Mouse (Mus musculus) cerebellum, postnatal 10 days (tissue): ENCODE results near the gene Sema3c.
A peak's percentile ranks its signal among the peaks of the same experiment; 100 is the strongest.

Source experiments
- DNase-seq, 2 experiments: peaks; one replicate each; pipeline ENCODE4 v3.0.0; 2021; ENCODE audit warnings: mixed read lengths in 2 of 2

Gene Sema3c

DNA sequence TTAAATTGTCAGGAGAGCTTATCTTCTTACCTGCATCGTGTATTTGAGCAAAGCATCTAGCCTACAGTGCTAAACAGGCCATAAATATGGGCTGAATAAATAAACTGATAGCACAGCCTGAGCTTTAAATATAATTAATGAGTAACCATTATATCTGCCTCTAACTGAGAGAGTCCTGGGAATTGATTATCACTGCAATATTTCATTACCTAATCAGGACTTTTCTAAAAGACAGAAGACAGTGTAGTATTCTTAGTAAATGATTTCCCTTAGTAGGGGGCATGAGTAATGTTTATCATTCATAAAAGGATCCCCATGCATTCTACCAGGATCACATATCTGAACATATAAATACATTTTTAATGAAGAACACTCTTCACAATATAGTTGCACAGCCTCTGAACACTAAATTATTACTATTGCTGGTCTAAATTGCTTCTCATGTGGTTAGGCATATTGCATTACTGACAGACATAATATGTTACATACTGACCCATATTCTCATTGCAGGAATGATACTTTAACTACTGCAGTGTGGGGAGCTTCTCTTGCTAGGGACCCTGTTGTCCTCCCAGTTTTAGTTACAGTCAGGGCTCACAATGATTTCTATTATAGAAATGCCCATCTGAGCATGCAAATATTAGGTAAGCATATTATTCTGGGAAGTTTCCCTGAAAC lies 74.9 kb downstream of the Sema3c start:
- no peak for DNase-seq

DNA sequence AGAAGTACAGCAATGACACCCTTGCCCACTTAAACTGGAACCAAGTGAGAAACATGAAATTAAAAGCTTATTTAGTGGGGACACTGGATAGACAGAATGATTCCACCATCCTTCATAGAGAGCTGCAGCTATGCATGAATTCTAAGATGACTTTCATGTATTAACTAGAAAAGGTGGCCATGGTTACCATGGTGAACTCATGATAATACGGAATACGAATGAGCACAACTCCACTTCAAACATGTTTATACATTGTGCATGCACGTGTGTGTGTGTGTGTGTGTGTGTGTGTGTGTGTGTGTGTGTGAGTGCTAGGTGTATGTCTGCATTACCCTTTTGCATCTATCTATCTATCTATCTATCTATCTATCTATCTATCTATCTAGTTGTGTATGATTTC lies 87.1 kb downstream of the Sema3c start:
- no peak for DNase-seq

- no peak for DNase-seq
These were observed 97.3 kb downstream of the Sema3c start for GRCm38 (mm10) chr5:17671356-17671755.

DNA sequence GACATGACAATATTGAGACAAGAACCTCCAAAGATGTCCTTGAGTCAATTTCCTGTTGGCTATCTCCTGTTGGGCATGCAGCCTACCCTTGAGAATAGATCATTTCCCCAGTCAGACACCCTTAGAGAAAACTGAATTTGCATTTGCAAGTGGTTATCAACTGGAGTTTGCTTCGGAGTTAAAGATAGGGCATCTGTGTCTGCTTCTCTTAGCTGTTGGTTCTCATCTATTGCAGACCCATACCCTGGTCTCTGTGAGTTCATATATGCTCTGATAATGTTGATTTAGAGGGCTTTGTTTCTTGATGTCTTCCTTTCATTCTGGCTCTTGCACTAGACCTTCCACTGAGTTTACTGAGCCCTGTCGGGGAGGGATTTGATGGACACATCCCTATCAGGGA lies 106.8 kb downstream of the Sema3c start:
- no peak for DNase-seq

DNA sequence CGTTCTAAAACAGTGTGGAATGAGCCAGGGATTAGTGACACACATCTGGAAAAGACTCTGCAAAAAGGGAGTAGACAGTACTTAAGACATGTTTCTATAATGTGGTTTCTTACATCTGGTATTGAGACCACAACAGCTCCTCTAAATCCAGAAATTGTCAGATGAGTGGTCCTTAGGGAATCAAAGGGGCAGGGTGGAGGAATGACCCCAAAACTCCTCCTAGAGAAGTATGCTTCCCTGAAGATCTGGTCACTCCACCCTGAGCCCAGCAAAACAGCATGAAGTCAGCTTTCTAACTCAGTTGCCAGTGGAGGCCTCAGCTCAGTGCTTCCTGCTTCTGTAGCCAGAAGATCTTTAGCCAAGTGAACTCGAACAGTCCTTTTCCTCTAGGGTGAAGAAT lies 115.0 kb downstream of the Sema3c start:
- DNase-seq = no peak

DNA sequence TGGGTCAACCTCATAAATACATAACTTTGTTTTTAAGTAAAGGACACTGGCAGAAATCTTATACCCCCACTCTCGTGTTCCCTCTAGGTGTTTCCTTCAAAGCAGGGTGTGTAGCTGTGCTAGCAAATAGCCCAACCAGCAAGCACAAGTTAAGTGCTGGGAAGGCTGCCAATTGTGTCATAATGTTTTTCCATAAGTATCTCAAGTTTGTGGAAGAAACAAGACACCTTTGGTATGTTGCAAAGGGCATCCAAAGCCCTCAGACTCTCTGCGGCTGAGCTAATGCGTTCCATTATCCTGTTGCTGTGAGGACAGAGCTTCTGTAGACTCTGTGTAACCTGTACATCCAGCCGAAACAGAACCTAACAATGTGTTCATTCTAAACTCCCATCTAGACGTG lies 115.5 kb downstream of the Sema3c start:
- no peak for DNase-seq

DNA sequence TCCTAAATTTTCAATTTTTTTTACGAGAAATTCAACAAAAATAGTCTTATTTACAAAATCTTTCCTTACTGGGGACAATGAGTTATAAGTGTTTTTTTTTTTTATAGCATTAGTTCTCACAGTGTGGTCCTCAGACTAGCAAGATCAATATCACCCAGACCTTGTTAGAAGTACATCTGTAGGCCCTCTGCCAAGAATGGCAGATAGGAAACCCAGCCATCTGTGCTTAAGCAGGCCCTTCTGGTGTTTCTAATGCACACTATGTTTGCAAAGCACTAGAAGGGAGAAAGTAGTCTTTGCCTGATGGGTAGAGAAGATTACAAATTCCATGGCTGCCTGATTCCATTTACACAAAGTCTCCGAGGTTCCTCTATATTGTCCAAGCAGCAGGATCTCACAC lies 121.3 kb downstream of the Sema3c start:
- DNase-seq = peak; percentile 6 to 12

DNA sequence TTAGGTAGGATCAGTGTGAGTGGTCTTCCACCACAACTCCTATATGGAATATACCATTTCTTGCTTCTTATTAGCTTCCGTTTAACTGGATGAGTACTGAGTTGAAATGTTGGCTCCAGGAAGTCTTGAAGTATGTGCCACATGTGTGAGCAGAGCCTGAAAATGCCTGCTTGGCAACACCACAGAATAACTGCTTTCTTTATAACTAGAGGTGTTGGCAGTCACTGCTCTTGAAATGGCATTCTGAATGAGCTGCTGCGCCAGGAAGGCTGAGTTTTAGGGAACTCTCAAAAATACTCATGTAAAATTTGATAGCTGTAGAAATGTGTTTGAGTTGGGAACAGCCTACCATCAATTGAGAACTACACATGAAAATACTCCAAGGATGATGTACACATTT lies 124.8 kb downstream of the Sema3c start:
- DNase-seq = no peak

DNA sequence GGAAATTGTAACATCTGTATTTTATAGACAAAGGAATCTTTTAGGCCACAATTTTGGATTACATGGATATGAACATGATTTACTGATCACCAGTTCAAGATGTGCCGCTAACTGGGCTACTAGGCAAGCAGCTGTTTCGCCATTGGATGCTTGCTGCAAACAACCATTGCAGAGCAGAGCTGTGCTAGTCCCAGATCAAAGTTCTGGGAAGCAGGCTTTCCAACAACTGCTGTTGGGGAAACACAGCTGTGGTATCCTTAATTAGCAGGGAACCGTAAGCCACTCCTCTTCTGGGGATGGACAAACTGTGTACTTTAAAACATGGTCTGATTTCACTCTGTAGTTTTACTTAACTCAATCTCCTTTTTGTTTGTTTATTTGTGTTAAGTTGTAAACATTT lies 130.1 kb downstream of the Sema3c start:
- DNase-seq = no peak

DNA sequence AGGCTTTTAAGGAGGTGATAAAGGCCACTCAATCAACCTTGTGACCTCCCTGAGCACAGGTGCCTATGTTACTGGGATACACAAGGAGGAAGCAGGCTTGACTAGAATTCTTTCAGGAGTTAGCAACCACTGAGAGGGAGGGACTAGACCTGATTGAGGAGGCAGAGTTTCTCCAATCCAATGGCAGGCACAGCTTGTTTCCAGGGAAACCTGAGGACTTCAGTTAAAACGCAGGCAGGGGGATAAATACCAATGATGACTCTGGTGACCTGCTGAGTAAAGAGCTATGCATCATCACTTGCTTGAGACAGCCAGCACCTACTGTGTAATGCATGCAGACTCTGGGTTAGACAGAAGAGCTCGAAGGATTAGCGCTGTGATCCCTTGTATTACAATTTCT lies 133.0 kb downstream of the Sema3c start:
- no peak for DNase-seq

- no peak for DNase-seq
These were observed 138.3 kb downstream of the Sema3c start for GRCm38 (mm10) chr5:17712374-17712773.

GRCm38 (mm10) chr5:17715206-17715605 lies 141.1 kb downstream of the Sema3c start:
- DNase-seq = no peak

DNA sequence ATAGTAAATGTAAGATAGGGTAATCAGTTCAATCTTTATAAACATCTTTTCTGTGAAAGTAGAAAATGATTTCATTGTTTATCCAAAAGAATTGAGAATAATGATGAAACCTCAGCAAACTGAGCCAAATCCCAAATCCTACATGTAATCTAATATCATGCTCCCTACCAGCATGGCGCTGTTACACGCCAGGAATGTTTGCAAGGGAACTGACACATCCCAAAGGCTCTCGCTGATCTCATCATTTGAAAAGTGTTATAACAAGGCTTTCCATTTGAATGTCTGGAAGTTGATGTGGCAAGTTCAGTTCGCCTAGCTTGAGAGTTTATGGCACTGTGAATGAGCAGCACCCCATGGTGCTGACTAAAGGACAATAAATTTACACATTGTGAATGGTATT lies 145.9 kb downstream of the Sema3c start:
- no peak for DNase-seq

DNA sequence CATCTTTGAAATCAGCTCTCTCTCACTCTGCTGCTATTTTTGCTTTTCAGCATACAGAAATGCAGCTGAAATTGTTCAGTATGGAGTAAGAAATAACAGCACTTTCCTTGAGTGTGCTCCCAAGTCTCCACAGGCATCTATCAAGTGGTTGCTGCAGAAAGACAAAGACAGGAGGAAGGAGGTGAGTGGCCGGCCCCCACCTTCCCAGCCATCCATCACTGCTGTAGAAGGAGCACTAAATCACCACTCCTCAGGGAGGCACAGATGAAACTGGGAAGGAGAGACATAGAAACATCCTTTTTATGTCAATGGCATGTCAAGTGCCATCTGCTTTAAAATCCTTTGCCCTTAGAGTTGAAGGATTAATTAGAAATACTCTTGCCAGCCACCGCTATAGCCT lies 149.9 kb downstream of the Sema3c start:
- DNase-seq = no peak

DNA sequence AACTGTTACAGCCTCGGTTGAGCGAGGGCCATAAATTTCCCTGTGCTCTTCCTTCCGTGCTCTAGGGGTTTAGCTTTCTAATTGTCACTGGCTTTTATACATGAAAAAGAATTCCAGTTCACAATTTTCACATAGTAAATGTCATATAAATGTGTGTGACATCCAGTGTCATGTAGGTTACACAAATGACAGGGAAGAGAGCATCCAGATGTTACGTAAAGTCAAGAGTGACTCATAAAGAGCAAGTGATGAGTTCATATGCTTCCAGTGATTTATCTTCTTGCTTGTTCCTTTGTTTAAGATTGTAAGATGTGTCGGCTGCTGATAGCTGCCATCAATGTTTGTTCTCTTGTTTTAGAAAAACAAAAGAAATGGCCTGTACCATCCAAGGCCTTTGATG lies 154.0 kb downstream of the Sema3c start:
- DNase-seq = no peak

DNA sequence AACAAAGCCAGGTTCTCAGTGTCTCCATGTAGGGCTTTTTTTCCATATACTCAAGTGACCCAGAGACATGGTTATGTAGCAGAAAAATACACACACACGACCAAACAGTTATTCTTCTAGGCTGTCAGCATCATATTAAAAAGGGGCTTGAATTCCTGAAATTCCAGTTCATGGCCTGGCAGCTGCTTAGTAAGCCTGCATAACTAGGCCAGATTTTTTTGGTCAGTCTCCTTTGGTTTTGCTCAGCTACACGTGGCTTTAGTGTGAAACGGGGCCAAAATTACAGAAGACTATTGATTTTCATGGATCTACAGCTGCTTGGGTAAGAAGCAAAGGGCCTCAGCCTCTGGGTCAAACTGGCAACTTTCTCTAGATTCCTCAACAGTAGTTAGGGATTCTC lies 165.7 kb downstream of the Sema3c start:
- DNase-seq = peak in 1 of 2 experiments; percentile 6

DNA sequence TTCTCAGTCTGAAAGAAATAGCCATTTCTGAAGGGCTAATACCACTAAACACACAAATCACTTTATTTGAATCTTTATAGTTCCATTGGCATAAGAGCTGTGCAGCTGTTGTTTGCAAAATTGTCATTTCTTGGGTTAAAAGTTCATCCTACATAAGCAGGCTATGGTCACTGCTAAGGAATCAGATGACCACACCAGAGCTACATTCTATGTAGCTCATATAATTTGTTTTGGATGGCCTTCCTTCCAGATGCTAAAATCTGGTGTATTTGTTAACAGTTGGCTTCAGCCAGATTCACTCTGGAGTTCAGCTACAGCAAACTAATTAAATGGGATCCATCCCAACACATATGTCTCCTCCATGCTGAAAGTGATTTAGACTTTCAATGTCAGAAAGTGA lies 172.4 kb downstream of the Sema3c start:
- no peak for DNase-seq

GRCm38 (mm10) chr5:17747143-17747542 lies 173.1 kb downstream of the Sema3c start:
- DNase-seq = peak in 1 of 2 experiments; percentile 2

DNA sequence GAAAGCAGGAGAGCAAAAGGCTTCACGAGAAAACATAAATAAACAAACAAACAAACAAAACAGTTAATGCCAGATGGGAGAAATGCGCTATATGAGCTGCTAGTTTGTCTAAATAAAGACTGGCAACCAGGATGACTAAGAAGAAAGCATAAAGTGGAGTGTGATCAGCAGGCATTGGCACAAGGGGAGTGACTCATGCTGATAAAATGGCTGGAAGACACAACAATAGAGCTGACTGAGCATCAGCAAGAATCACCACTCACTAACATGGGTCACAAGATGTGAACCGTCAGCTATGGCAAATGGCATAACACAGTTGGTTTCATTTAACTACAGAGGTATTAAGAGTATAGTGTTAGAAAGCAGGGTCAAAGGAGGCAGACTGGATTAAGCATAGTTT lies 174.2 kb downstream of the Sema3c start:
- peak in 1 of 2 experiments; percentile 14 for DNase-seq

GRCm38 (mm10) chr5:17753471-17754005 lies 179.5 kb downstream of the Sema3c start:
- no peak for DNase-seq

GRCm38 (mm10) chr5:17766006-17766677 lies 192.1 kb downstream of the Sema3c start:
- peak in 1 of 2 experiments; percentile 59 for DNase-seq

GRCm38 (mm10) chr5:17770328-17770727 lies 196.2 kb downstream of the Sema3c start:
- no peak for DNase-seq

DNA sequence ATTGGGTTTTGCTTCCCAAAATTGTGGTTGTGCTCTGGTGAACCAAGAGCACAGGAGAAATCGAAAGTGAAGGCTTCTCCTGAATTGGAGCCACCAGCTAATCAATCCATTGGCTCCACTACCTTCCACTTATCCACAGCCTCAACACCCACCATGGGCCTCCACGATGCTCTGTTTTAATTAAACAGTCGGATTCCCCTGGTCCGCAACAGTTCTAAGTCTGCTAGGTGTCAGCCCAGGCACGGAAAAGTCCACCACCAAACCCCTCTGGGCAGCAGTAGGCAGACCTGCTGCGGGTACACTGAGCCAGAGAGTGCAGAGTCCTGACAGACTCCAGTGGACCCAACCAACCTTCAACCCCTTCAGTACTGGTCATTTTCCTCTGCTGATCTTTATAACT lies 202.5 kb downstream of the Sema3c start:
- DNase-seq = peak; percentile 64 to 73
